Mouse (Mus musculus) layer of hippocampus, postnatal 10 days (tissue): ENCODE data around the gene Slc2a1. TPM values are rescaled to one million over a fixed set of nuclear protein-coding genes. Genes with fewer than 3 reads are reported as not detected.

Source experiments
- DNase-seq, 2 experiments: peaks; one replicate each; pipeline ENCODE4 v3.0.0; 2021; ENCODE audit warnings: low spot score in 2 of 2
- long read RNA-seq: library from polyadenylated mRNA; stranded (forward); transcript quantifications from one replicate; pipeline ENCODE4 v2.0.0, GENCODE M21; 2023
- total RNA-seq, 2 experiments: library from RNA; stranded (reverse); gene quantifications; 2 replicates each; pipeline ENCODE4 v1.2.3; 2021

Gene Slc2a1
- total RNA-seq: 10 to 100 TPM; 53.4 to 60.4 TPM
- long read RNA-seq, transcript Slc2a1-201 (10 exons, 3,260 nt): major isoform, 20 of 27 reads
- long read RNA-seq, partial matches to known transcripts: 6 of 27 reads
- long read RNA-seq, other reads (novel, unspliced or antisense): 1 of 27 reads

DNA sequence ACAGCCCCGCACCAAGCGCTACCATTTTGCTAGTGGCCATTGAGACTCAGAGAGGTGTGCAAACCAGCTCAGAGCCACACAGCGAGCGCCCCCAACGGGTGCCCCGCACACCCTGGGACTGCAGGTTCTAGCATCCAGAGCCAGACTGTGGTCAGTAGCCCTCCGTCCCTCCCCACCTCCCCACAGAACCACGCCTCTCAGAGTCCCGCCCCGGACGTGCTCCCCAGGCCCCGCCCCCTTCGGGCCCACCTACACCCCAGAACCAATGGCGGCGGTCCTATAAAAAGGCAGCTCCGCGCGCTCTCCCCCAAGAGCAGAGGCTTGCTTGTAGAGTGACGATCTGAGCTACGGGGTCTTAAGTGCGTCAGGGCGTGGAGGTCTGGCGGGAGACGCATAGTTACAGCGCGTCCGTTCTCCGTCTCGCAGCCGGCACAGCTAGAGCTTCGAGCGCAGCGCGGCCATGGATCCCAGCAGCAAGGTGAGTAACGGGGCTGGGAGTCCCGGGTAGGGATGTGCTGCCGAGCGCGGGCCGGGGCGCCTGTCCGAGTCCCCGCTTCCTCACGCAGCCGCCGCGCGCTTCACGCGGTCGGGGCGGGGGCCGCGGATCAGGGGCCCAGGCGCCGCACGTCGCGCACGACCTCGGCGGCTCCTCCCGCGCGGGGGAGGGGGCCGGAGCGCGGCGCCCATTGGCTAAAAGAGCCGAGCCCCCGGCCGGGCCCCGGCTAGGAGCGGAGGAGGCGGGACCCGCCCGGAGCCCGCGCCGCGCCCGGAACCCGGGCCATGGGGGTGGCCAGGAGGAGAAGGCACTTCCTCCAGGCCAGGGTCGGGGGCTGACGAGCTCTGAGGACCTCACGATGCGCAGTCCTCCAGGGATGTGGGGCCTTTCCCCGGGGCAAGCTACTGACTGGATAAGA is at the start of gene Slc2a1:
Slc2a1 (plus strand) TSS at position 217 of the 914 bp plus-strand sequence.
- DNase-seq: peak; percentile 85 to 91

DNA sequence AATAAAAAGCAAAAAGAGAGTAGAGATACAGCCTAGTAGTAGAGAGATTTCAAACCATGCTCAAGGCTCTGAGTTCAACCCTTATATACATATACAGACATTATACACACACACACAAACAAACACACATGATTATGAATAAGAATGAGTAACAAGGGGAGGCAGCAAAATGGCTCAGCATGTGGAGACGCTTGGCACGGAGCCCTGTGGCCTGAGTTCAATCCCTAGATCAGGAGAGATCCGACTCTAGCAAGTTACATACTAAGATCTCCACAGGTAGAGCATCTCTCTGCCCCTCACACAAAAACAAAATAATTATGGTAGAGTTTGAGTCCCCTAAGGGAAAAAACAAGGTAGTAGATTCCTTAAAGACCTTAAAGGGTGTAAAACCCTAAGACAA is 41.7 kb upstream of the Slc2a1 start:
- DNase-seq: no peak

DNA sequence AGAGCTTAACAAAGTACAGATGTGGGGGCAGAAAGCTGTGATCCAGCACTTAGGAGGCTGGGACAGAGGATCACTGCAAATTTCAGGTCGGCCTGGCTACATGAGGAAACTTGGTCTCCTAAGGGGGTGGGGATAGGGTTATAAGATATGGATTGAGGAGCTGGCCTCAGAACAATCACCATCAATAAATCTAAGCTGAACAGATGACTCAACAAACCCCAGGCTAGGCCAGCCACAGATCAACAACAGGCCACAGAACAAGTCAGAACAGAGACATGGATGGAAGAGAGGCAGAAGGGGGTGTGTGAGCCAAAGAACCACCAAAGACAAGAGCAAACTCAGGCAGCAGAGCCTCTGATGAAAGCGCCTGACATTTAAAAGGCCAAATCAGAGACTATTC is 41.3 kb upstream of the Slc2a1 start:
- no peak for DNase-seq

DNA sequence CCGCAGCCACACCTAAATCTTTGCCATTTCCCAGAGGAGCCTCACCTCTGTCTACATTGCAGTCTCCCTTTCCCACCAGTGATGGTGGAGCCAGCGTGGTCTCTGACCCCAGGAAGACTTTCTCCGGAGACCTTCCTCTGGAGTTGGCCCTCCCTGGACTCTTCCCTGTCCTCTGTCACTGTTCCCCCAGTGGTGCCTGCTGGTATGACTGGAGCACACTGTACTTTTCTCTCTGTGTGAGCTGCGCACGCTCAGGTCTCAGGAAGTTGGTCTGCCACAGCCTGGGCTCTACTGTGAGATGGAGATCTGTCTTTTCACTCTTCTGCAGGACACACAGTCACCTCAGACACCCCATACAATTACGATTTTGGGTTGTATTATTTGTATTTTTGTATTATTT is 39.6 kb upstream of the Slc2a1 start:
- DNase-seq: peak in 1 of 2 experiments; percentile 17

DNA sequence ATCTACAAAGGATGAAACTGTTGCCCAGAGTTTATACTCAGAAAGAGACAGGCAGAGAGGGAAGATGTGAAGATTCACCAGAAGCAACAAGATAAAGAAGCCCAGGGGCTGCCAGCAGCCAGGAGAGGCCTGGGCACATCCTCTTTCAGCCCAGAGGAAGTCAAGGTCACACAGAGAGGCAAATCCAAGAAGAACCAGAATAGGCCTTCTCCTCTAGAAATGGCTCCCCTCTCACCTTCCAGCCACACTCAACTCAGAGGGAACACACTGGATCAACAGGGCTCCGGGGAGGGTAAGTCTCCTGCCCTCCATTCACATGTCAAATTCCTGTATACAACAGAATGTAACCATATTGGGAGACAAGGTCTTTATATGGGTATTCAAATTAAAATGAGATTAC is 38.3 kb upstream of the Slc2a1 start:
- DNase-seq: no peak

DNA sequence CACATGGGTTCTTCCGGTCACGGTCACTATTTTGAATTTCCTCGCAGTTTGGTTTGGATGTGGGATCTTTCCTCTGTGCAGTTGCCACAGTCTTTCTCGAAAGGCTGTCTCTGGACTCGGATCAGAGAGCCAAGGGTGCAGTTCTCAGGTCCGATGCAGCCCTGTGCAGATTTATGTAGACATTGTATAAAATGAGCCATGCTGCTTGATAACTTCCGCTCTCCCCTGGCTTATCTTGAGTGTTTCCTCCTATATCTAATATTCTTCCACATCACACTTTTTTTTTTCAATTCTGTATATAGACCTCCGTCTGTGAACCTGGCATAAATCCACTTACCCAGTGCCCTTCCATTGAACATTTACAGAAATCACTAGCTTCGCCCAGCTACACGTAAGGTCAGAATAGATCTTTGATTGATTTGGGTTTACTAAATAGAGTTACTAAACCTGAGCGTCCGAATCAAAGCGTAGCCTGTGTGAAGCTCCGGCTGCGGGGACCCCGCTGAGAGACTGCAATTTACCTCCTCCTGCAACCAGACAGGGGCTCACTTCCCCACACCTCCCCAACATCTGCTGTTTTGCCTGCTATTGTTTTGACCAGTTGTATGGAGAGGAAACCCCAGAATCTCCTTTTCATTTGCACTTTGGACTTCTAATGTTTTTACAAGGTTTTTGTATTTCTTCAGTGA is 37.4 kb upstream of the Slc2a1 start:
- DNase-seq: no peak

DNA sequence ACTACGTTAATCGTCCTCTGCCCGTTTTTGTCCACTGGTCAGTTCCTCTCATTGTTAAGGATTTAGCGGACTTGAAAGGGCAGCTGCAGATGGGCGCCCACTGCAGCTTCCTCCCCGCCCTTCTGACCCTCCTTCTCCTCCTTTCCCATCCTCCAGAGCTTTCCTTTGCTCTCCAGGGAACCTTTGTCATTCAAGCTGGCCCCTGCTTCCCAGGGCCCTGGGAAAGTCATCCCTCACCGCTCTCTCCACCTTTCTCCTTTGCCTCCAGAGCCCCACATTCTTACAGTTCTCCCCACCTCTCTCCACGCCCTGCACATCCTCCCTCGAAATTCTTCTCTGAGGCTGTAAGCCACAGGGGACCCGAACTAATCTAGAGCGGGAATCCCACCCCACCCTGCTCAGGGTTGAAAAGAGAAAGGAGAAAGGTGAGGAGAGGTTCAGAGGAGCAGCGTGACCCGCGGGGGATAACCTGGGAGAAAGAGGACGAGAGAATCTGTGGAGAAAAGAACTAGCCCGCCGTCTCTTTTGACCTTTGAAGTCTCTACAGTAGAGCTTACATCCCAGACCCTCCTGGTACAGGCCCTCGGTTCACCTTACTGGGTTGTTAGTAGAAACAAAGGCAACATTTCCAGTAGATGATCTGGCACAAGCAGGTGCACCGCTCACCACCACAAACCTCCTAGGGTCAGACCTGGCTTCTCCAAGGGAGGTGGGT is 36.7 kb upstream of the Slc2a1 start:
- DNase-seq: no peak

DNA sequence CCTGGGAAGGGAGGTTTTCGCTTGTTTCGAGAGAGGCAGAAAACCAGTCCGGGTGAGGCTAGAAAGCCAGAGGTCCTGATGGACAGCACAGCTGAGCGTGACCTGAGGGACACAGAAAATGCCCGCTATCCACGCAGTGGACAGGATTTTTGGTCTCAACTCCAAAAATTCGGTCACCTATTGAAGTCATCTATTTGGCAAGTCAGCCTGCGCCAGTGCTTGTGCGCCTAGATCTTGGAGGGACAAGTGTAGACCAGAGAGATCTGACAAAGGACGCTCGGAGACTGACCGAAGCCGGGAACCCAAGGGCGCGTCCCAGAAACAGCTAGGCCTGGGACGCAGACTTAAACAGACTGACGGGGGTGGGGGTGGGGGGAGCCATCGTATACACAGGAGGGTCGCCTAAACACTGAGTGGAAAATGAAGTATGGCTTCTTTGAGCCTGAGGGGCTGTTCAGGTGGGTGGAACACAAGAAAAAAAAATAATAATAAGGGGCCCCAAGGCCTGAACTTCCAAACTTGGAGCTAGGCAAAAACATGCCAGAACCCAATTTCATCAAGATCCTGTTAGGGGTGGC is 36.1 kb upstream of the Slc2a1 start:
- DNase-seq: no peak

DNA sequence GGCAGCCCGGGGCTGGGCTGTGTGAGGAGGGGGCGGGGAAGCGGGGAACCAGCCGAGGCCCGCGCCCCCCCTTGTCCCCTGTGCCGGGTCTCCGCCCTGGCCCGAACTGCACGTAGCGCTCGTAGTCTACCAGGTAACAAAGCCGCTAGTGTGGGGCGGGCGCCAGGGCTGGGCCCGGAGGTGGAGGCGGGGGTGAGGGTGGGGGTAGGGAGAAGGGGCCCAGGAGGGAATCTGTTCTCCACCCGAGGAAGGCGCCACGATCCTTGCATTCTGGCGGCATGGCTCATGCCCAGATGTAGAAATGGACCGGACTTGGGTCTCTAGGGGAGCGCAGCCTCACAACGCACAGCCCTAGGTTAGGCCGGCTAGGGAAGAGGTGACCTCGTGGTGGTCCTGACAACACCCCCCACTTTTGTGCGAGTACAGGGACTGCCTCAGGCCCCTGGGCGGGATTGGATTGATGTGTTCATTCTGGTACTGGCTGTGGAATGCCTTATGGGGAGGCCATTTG is 35.5 kb upstream of the Slc2a1 start:
- no peak for DNase-seq

DNA sequence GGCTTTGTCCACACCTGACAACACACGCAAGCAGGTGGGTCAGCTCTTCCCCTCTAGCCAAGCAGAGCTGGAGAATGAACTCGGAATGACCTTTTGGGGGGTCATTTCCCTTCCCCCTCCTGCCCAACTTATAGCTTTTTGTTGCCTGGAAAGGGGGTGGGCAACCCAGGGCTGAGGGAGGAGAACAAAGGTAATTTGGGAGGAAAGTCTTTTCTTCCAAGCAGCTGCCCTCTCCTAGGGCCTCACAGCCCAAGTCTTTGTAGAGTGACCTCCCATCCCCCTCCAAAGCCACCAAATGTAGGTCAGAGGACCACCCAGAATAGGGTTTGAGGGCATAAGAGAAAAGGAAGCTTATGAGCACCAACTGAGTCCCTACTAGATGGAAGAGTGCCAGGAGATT is 34.9 kb upstream of the Slc2a1 start:
- DNase-seq: no peak

DNA sequence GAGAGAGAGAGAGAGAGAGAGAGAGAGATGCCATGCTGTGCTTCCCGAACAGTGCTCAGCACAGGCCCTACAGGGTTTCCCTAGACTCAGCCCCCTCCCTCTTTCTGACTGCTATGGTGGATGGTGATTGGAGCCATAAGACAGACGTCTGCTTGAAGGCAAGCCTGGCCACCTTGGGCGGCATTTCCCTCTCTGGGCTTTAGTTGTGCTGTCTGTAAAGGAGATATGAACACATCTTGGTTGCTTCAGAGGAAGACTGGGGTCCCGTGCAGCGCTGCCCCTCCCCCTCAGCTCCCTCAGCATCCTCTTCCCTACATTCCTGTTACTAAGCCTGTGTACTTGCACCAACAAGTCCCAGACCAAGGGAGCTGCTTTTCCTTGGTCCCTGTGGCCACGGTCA is 33.9 kb upstream of the Slc2a1 start:
- DNase-seq: no peak

DNA sequence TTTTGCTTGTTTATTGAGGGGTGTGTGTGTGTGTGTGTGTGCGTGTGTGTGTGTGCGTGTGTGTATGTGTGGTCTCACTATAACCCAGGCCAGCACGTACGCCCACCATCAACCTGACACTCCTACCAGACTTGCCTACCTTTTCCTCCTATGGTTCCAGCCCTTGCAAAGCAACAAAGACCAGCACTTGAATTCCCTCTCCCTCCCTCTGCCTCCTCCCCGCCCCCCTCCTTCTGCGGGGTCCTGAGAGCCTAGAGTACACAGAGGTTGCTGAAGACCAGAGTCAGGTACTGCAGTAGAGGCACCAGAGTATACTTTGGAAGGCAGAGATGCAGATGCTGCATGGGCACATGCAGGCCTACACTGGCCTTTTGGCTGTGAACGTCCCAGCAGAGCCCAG is 33.2 kb upstream of the Slc2a1 start:
- no peak for DNase-seq

DNA sequence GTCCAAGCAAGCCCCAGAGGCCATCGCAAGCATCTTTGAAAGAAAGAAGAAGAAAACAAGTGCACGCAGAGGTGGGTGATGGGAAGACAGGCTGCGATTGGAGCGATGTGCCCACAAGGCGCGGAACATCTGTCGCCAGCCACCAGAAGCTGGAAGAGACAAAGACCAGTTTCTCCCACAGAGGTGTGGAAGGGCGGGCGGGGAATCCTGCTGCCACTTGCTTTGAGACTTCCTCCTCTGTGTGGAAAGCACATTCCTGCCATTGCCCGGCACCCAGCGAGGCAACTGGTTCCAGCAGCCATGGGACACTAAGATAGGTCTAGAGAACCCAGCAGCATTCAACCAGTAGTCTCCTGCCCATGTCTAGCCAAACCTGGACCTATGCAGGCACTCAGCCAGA is 32.2 kb upstream of the Slc2a1 start:
- DNase-seq: no peak

DNA sequence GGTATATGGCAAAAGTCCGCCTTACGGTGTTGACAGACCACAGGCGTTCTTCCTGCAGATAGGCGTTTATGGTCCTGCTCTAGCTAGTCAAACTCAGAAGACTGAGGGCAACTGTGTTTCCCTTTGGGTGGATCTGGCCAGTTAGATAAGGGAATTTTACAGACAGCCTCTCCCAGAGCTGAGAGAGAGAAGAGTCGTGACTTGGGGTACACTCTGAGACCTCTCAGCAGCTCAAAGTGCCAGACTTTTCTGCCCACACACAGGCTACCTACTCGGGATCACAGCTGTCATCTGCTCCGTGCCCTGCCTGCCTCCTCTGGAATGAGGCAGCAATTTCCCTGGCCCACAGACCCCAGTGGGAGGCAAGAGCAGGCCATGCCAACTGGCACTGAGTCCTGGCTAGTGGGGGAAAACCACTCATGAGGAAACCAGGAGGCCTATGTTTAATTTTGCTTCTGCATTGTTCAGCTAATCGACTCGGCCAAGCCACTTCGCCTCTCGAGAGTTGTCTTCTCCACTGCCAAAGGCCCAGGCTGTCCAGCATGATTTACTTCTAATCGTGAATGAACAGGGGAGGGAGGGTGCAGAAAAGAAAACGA is 31.3 kb upstream of the Slc2a1 start:
- DNase-seq: peak; percentile 54 to 74

DNA sequence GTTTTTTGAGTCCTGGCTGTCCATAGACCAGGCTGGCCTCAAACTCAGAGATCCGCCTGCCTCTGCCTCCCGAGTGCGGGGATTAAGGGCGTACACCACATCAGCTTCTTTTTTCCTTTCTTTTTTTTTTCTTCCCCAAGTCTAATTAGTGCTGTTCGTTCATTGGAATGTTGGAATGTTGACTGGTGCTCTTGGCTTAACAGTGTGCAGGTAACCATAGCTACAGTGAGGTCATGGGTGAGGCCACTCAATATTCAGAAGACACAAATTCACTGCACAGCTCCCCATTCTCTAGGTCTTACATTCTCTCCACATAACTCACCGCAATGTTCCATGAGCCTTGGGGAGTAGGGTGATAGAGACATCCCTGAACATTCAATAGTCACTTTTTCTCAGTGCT is 28.6 kb upstream of the Slc2a1 start:
- no peak for DNase-seq

DNA sequence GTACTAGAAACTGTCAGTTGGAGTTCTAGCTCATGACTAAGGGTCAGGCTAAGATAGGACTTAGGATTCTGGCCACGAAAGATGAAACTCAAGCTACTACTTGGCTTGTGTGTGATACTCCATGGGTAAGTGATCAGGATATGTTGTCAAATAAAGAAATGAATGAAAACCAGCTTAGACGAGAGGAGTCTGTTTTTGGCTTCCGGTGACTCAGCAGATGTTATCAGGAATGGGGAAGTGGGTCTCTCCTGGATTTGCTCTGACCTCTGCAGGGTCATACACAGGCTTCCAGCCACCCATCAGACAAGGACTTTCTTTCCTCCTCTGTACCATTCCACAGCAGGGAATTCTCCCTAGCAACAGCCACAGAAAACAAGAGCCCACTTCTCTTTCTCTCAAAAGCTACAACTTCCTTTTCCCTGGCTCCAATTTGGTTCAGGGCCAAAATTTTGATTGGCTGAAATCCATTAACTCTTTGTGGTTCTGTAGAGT is 25.7 kb upstream of the Slc2a1 start:
- peak in 1 of 2 experiments; percentile 38 for DNase-seq

DNA sequence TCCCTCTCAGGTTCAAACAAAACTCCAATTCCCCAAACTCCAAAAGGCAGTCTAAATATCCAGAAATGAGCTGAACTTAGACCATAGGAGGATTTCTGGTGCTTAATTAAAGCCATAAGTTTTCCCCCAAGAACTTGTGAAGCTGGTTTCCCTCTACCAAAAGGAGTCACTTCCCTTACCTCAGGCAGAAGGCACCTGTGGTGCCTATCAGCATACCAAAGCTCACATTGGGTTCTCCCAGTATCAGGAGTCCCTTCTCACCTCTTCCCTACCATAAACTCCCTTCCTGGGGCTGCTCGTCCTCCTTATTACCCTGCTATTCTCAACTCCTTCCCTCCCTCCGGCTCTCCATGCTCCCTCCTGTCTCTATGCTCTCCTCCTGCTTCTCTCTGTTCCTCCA is 20.1 kb upstream of the Slc2a1 start:
- no peak for DNase-seq

DNA sequence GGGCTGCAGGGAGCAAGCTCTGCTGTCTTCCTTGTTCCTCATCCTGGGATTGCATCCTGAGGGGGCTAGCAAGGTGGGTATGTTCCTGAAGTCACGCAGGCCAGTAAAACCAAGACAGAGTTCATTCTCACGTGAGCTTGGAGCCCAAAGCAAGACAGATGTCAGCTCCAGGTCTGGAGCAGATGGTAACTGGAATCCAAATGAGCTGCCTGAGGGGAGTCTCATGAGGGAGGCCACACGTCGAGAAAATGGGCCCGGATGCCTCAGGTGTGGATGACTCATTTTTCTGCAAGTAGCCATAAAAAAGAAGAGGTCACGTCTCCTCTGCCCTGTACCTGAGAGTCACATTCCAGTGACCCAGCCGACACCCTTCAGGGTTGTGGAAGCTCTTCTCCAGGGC is 14.6 kb upstream of the Slc2a1 start:
- no peak for DNase-seq

DNA sequence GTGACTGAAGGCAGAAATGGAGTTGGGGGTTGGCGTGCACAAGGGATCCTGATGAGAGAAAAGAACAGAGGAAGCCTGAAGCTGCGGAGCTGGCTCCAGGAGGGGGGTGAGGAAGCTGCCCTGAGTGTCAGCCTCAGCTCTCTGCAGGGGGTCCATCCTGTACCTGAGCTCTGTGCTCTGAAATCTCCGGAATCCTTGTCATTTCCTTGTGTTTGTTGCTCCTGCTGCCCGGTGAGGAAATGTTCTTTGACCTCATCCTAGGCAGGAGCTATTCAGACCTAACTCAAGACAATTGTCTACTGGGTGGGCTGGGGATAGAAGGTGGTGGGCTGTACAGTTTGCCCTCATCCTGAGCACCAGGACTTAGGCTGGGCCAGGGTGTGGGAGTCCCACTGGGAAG is 13.5 kb upstream of the Slc2a1 start:
- no peak for DNase-seq

DNA sequence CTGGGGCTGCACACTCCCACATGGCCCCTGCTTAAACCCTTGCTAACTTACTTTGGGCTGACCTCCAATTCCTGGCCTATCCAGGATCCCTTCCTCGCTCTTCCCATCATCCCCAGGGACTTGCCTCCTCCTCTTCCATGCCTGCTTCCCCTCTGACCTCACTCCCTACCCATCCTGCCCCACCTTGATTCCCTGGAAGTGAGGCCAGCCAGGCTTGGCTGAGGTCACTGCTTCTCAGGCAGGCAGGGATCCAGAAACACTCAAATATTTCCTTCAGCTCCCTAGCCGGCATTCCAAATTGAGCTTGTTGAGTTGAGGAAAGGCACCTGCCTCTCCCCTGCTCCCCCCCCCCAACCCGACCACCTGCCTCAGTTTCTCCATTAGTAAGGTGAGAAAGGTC is 12.1 kb upstream of the Slc2a1 start:
- no peak for DNase-seq

DNA sequence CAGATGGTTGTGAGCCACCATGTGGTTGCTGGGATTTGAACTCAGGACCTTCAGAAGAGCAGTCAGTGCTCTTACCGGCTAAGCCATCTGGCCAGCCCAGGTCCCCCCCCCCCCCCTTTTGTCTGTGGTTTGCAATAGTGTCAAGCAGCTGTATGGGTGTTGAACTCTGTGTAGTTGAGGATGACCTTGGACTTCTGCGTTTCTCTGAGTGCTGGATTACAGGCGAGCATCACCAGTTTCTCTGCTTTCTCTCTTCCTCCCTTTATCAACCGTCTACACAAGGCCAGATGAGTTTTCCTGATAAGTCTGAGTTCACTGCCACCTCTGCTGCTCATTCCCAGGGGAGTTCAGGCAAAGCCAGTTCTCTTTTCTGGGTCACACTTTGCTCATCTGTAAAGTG is 11.1 kb upstream of the Slc2a1 start:
- DNase-seq: no peak
